Mouse (Mus musculus) midbrain, embryonic 14.5 days (tissue): ENCODE measurements around the gene Sox6. TPM values are rescaled to one million over a fixed set of nuclear protein-coding genes. Genes with fewer than 3 reads are reported as not detected.

Experiments used
- ATAC-seq: fragments of 200-750 bp; cut with Nextera tagmentation; 2 replicates; pipeline ENCODE4 v1.8.0; 2017; ENCODE audit warnings: moderate number of reproducible peaks, moderate library complexity; ENCODE audit not compliant: low FRiP score, low TSS enrichment
- DNase-seq: peaks from one replicate; pipeline ENCODE4 v3.0.0-alpha.2; 2015
- H3K27ac ChIP-seq: fragments of 300-500 bp; sonication (generic); replicated peaks from 2 replicates; pipeline ENCODE4 v1.5.1; 2014; ENCODE audit warnings: mild to moderate bottlenecking, low read depth, low read length, moderate library complexity
- H3K27me3 ChIP-seq: fragments of 300-500 bp; sonication (generic); 2 replicates; pipeline ENCODE4 v1.6.1; 2014; ENCODE audit warnings: low read length, control low read depth, mixed read lengths; ENCODE audit not compliant: control insufficient read depth, insufficient read depth
- H3K36me3 ChIP-seq: fragments of 300-500 bp; sonication (generic); 2 replicates; pipeline ENCODE4 v1.6.1; 2014; ENCODE audit warnings: low read length, control low read depth; ENCODE audit not compliant: control insufficient read depth, insufficient read depth
- H3K4me1 ChIP-seq: fragments of 300-500 bp; sonication (generic); 2 replicates; pipeline ENCODE4 v1.6.1; 2014; ENCODE audit warnings: mild to moderate bottlenecking, antibody characterized with exemption, low read length, control low read depth; ENCODE audit not compliant: control insufficient read depth, insufficient read depth
- H3K4me2 ChIP-seq: fragments of 300-500 bp; sonication (generic); 2 replicates; pipeline ENCODE4 v1.6.1; 2014; ENCODE audit warnings: mild to moderate bottlenecking, low read length, moderate library complexity
- H3K4me3 ChIP-seq: fragments of 300-500 bp; sonication (generic); replicated peaks from 2 replicates; pipeline ENCODE4 v1.5.1; 2014; ENCODE audit warnings: low read depth, low read length
- H3K9ac ChIP-seq: fragments of 300-500 bp; sonication (generic); replicated peaks from 2 replicates; pipeline ENCODE4 v1.6.1; 2014; ENCODE audit warnings: mild to moderate bottlenecking, low read length, moderate library complexity
- H3K9me3 ChIP-seq: fragments of 300-500 bp; sonication (generic); 2 replicates; pipeline ENCODE4 v1.6.1; 2016; ENCODE audit warnings: low read length, control low read depth, mixed read lengths; ENCODE audit not compliant: control insufficient read depth
- WGBS: fragments of 180-500 bp; shearing (Covaris S2); extraction: QIAGEN DNeasy Blood & Tissue Kit; methylation state at CpG from one replicate; pipeline ENCODE4 v1.1.7; 2014; 5-methylcytosine and 5-hydroxymethylcytosine counted together
- polyA plus RNA-seq: library from polyadenylated mRNA; unstranded; fragments of >200 nt; fragmentation: Nextera tagmentation; extraction: Ambion mirVana; gene quantifications from 2 replicates; pipeline ENCODE4 v1.2.1, GENCODE M21; 2014

Sox6 gene
- polyA plus RNA-seq, 1 experiment from 2014 or later: 52.1 TPM

GRCm38 (mm10) chr7:115511777-115512176 is 526.8 kb downstream of the Sox6 start:
- ATAC-seq: no peak

GRCm38 (mm10) chr7:115511091-115511490 is 527.5 kb downstream of the Sox6 start:
- ATAC-seq (no peak), DNase-seq (no peak)
- Histone ChIP-seq H3K4me3 (no peak overlapping the region), H3K9ac (no peak overlapping the region), H3K27me3 (no peaks in the 10 kb centered on the region), H3K4me2 (no peak overlapping the region), H3K36me3 (no peaks in the 10 kb centered on the region), H3K4me1 (0 out of 2 replicates have a peak, but pooled peaks cover 7% of the 10 kb centered on the region), H3K9me3 (no peaks in the 10 kb centered on the region), H3K27ac (no peak overlapping the region)
- WGBS: 85% methylated on average over 5 of the region's 5 CpGs

More at GRCm38 (mm10) chr7:115511777-115512176, 526.8 kb downstream of the Sox6 start:
- H3K9me3 ChIP-seq: no peaks in the 10 kb centered on the region
- H3K36me3 ChIP-seq: no peaks in the 10 kb centered on the region
- H3K27ac ChIP-seq: no peak overlapping the region
- no peaks in the 10 kb centered on the region for H3K27me3 ChIP-seq
- H3K4me2 ChIP-seq: no peak overlapping the region
- H3K4me3 ChIP-seq: no peak overlapping the region
- 53% methylated on average over 10 of the region's 10 CpGs for whole genome bisulfite sequencing
- 0 out of 2 replicates have a peak, but pooled peaks cover 7% of the 10 kb centered on the region for H3K4me1 ChIP-seq
- H3K9ac ChIP-seq: no peak overlapping the region
- DNase-seq: no peak

DNA sequence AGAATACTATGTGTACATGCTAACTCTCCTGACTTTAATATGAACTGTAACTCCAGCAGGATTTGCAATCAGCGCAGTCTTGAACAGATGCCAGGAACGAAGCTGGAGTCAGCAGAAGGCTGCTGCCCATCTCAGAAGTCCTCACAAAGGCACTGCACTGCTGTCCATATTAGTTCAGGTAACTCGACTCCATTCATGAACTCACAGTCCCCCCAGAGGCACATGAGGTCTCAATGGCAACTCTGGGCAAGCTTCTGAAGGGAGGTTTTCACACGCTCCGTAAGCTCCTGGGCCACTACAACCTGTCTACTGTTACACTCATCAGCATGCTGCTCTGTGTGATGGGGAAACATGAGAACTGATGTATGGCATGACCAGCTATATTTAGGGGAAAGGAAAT is 528.6 kb downstream of the Sox6 start:
- H3K4me3 ChIP-seq: no peak overlapping the region
- H3K4me1 ChIP-seq: 0 out of 2 replicates have a peak, but pooled peaks cover 7% of the 10 kb centered on the region
- DNase-seq: no peak
- H3K36me3 ChIP-seq: no peaks in the 10 kb centered on the region
- H3K27me3 ChIP-seq: no peaks in the 10 kb centered on the region
- H3K9ac ChIP-seq: no peak overlapping the region
- no peak overlapping the region for H3K4me2 ChIP-seq
- no peaks in the 10 kb centered on the region for H3K9me3 ChIP-seq
- 85% methylated on average over 5 of the region's 5 CpGs for WGBS
- no peak for ATAC-seq
- H3K27ac ChIP-seq: no peak overlapping the region

DNA sequence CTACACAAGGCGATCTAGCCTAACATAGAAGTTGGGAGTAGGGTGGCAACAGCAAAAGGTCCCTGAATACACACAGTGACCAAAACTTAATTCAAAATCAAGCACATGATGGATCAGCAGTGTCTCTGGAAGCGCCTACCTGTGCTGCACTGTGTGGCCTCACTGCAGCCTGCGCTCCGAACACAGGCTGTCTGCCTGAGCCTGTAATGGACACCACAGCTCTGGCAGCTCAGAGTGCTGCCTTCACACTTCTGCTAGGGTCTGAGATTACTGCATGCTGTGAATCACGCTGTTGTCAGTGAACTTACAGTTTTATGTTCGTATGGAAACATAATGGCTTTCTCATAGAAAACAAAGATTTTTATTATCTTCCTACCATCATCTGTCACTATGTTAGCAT is 532.2 kb downstream of the Sox6 start:
- no peak overlapping the region for H3K27ac ChIP-seq
- 89% methylated on average over 6 of the region's 6 CpGs for WGBS
- no peaks in the 10 kb centered on the region for H3K36me3 ChIP-seq
- H3K27me3 ChIP-seq: no peaks in the 10 kb centered on the region
- DNase-seq (no peak), ATAC-seq (no peak)
- no peak overlapping the region for H3K9ac ChIP-seq
- H3K4me1 ChIP-seq: peaks cover 10% of the 10 kb centered on the region; the same call in 1 of the 2 replicates
- H3K9me3 ChIP-seq: no peaks in the 10 kb centered on the region
- H3K4me2 ChIP-seq: no peak overlapping the region
- H3K4me3 ChIP-seq: no peak overlapping the region

GRCm38 (mm10) chr7:115501497-115501896 is 537.1 kb downstream of the Sox6 start:
- H3K4me1 ChIP-seq: peaks cover 10% of the 10 kb centered on the region; the same call in 1 of the 2 replicates
- no peak overlapping the region for H3K4me2 ChIP-seq
- H3K27me3 ChIP-seq: no peaks in the 10 kb centered on the region
- no peak for ATAC-seq
- H3K9me3 ChIP-seq: no peaks in the 10 kb centered on the region
- no peak for DNase-seq
- 22% methylated on average over 3 of the region's 3 CpGs for WGBS
- H3K36me3 ChIP-seq: no peaks in the 10 kb centered on the region
- H3K27ac ChIP-seq: no peak overlapping the region
- H3K4me3 ChIP-seq: no peak overlapping the region
- H3K9ac ChIP-seq: no peak overlapping the region

DNA sequence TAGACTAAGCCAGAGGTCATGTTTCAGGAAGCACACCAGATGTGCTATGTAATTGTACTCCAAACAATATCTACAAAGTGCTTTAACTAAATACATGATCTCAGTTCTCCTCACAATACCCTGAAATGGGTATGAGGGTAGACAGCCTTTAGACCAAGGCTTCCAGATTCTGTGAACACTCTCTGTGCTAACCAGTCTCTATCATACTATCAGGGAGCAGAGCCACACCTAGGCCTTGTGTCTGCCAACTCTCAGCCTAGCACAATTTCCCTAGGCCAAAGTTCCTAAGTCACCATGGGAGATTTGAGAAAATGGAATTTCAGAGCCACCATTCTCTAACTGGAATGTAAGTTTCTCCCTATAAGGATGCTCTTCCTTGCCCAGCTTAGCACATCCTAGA is 537.8 kb downstream of the Sox6 start:
- Histone ChIP-seq H3K27me3 (no peaks in the 10 kb centered on the region), H3K9ac (no peak overlapping the region), H3K4me2 (no peak overlapping the region), H3K4me1 (peaks cover 10% of the 10 kb centered on the region; the same call in 1 of the 2 replicates), H3K4me3 (no peak overlapping the region), H3K36me3 (no peaks in the 10 kb centered on the region), H3K9me3 (no peaks in the 10 kb centered on the region), H3K27ac (no peak overlapping the region)
- DNase-seq (no peak), ATAC-seq (no peak)

DNA sequence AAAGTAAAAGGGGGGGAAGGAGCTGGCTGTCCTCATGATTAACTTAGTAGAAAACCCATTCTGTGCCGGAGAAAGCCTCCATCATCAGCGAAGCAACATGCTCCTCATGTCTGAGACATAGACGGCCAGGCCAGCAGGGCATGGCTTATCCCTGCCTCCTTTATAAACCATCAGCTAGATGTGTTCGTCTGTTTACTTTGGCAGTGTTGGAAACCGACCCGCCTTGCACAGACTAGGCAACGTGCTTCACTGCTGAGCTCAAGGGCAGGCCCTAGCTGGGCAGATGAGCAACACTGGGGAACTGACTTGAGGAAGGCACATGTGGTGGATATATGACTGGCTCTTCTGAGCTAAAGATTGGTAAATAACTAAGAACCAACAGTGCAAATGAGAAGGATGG is 538.4 kb downstream of the Sox6 start:
- Histone ChIP-seq H3K9me3 (no peaks in the 10 kb centered on the region), H3K36me3 (no peaks in the 10 kb centered on the region), H3K4me2 (no peak overlapping the region), H3K4me1 (peaks cover 10% of the 10 kb centered on the region; the same call in 1 of the 2 replicates), H3K27me3 (no peaks in the 10 kb centered on the region), H3K27ac (no peak overlapping the region), H3K9ac (no peak overlapping the region), H3K4me3 (no peak overlapping the region)
- ATAC-seq: no peak
- no peak for DNase-seq
- 66% methylated on average over 7 of the region's 7 CpGs for WGBS

DNA sequence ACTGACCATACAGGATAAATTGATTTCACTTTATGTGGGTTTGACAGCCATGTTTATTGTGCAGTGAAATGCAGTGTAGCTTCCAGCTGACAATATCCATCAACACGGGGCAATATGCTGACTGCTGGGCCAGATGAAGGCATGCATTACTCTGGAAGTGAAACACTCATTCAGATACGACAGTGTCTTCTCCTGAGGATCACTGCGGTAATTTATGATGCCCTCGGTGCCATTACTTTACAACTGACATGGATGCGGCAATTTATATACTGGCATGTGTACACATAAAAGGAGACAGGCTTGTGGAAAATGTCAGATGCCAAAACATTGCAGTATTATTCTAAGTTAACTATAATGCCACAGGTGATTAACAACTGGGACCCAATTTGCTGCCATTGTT is 546.9 kb downstream of the Sox6 start:
- Histone ChIP-seq H3K4me3 (no peak overlapping the region), H3K27ac (no peak overlapping the region), H3K9me3 (no peaks in the 10 kb centered on the region), H3K27me3 (no peaks in the 10 kb centered on the region), H3K4me2 (no peak overlapping the region), H3K4me1 (no peaks in the 10 kb centered on the region), H3K36me3 (no peaks in the 10 kb centered on the region), H3K9ac (no peak overlapping the region)
- no peak for ATAC-seq
- WGBS: 85% methylated on average over 5 of the region's 5 CpGs
- no peak for DNase-seq

DNA sequence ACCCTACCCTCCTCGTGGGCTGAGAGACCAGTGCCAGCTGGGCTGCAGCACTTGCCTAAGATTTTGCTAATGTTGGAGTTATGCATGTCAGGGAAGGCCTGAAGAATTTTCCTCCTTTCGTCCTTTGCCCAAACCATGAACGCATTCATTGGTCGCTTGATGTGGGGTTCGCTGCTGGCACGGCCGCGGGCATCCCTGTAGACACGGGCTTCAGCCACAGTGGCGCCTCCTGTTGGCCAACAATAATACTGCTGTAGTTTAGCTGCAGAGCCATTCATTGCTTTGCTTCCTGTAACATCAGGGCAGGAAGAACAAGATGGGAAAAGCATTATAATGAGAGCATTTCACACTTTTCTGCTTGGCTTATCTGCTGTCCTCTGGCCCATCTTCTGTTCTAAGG is 549.0 kb downstream of the Sox6 start:
- ATAC-seq (no peak), DNase-seq (no peak)
- H3K27ac ChIP-seq: no peak overlapping the region
- H3K9ac ChIP-seq: no peak overlapping the region
- no peak overlapping the region for H3K4me3 ChIP-seq
- no peaks in the 10 kb centered on the region for H3K4me1 ChIP-seq
- no peaks in the 10 kb centered on the region for H3K27me3 ChIP-seq
- H3K4me2 ChIP-seq: no peak overlapping the region
- WGBS: 55% methylated on average over 10 of the region's 10 CpGs
- H3K9me3 ChIP-seq: no peaks in the 10 kb centered on the region
- H3K36me3 ChIP-seq: no peaks in the 10 kb centered on the region
